In the genomic region with DNA sequence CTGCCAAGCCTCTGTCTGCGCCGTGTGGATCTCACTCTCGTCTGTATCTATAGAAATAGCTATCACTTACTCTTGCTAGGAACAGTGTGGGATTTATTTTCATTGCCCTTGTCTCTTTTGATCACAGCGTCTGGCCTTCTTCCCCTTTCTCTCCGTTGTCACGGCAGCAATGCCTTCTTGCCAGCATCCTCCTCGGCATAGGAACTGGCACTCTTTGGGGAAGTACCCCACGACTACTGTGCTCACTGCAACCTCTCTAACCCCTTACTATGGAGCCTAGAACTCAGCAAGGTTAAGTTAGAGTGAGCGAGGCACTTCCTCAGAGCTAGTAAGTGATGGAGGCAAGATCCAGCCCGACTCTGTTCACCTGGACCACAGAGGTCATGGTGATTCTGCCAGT, we compare ENCODE assay signal across 17 mouse cellular contexts.
"Had no signal": no experiment of that assay in that cellular context is flagged by ENCODE, and none has a peak within 500 bp of the region (broad histone marks: within the 10 kb centered on the region; RNA-seq: fewer than 3 reads in every experiment).

No protein-coding gene starts in this region.

- H3K27ac ChIP-seq: kidney, embryonic 15.5 days; limb, embryonic 12.5 days; liver, embryonic 13.5 days; lung, embryonic 15.5 days; macrophage; midbrain, embryonic 13.5 days; neural tube, embryonic 15.5 days had no signal

- H3K4me1 ChIP-seq: limb, embryonic 12.5 days; liver, embryonic 13.5 days; lung, embryonic 15.5 days had no signal

- H3K9ac ChIP-seq: kidney, embryonic 15.5 days; limb, embryonic 12.5 days; liver, embryonic 13.5 days; liver, postnatal 0 days; lung, embryonic 15.5 days; midbrain, embryonic 13.5 days; neural tube, embryonic 15.5 days had no signal

- DNase-seq: kidney, postnatal 14 days; layer of hippocampus, adult 9-11 months; layer of hippocampus, postnatal 36 days; liver; liver, embryonic 13.5 days; liver, postnatal 0 days; lung, postnatal 14 days; right cerebral cortex, adult 18-20 months; thymus, adult 18-20 months; thymus, postnatal 14 days had no signal

- H3K4me3 ChIP-seq: kidney, embryonic 15.5 days; limb, embryonic 12.5 days; liver, embryonic 13.5 days; lung, embryonic 15.5 days; midbrain, embryonic 13.5 days; myocyte; neural tube, embryonic 15.5 days had no signal

- H3K4me2 ChIP-seq: kidney, embryonic 15.5 days; limb, embryonic 12.5 days; liver, embryonic 13.5 days; lung, embryonic 15.5 days; midbrain, embryonic 13.5 days; neural tube, embryonic 15.5 days had no signal

- ATAC-seq: liver, postnatal 0 days; midbrain, embryonic 13.5 days had no signal

- H3K27me3 ChIP-seq: kidney, embryonic 15.5 days; limb, embryonic 12.5 days; liver, embryonic 13.5 days; lung, embryonic 15.5 days; midbrain, embryonic 13.5 days; neural tube, embryonic 15.5 days had no signal

- H3K9me3 ChIP-seq: kidney, embryonic 15.5 days; limb, embryonic 12.5 days; liver, embryonic 13.5 days; lung, embryonic 15.5 days; midbrain, embryonic 13.5 days; neural tube, embryonic 15.5 days had no signal

- H3K36me3 ChIP-seq: kidney, embryonic 15.5 days; limb, embryonic 12.5 days; liver, embryonic 13.5 days; lung, embryonic 15.5 days; midbrain, embryonic 13.5 days; neural tube, embryonic 15.5 days had no signal
